8 mouse cellular contexts compared by ENCODE assay signal in the genomic region with DNA sequence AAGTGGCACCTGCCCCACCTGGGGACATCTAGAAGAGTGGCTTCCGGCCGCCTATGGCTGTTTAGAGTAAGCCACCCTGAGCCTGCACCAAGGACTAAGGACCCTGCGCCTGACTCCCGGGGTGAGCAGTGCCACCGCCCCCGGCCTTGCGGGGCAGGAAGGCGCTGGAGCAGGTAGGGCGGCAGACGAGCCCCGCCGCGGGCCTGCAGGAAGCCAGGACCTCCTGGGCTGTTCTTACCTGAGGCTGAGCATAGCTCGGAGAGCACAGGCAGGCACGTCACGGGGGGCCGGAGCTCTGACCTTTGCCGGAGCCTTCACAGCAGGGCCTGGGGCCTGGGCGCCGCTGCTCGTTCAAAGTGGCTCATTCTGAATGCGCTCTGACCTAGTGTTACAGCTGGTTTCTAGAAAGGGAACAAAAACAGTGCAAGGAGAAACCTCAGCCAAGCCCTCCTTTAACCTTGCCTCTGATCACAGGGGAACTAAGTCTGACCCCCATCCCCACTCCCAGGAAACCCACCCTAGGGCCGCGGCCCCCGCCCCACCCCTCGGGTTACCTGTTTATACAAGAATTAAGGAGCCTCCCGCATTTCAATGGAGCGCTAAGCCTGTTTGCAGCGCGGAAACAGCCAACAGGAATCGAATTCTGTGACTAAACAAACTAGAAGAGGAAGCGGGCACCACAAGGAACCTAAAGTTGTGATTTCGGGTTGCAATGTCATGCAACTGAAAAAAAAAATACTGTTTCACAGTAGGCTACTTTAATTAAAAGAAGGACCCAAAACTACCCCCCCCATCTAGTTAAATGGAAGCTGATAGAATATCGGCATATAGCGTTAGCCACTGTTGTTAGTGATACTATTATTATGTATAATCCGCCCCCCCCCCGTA. TPM values are rescaled to one million over a fixed set of nuclear protein-coding genes. Genes with fewer than 3 reads are reported as not detected.
DNase-seq lines count a peak whose midpoint lies in the region; ATAC-seq lines count a peak whose summit lies in the region.

No protein-coding gene starts in this region.

- no peak overlapping the region for H3K27ac ChIP-seq in heart, embryonic 14.5 days (replicated peaks in 1 of 2; ENCODE audit: control insufficient read depth in 1 of 2, insufficient read depth in 1 of 2, low read depth in 2 of 2, low read length in 2 of 2)
- peak overlapping the region; percentile 98 for H3K27ac ChIP-seq in kidney, embryonic 16.5 days (ENCODE audit: low read length)
- H3K27ac ChIP-seq in macrophage = peak overlapping the region; percentile 95

- H3K79me2 ChIP-seq in macrophage (ENCODE audit: inconsistent target) = peaks cover 46% of the 10 kb centered on the region

- peak overlapping the region; percentile 92 for H3K4me2 ChIP-seq in heart, embryonic 14.5 days (ENCODE audit: low read length)
- H3K4me2 ChIP-seq in kidney, embryonic 16.5 days (replicated peaks; ENCODE audit: low read depth, low read length) = peak overlapping the region; percentile 92

- no peaks in the 10 kb centered on the region for H3K9me3 ChIP-seq in heart, embryonic 14.5 days (ENCODE audit: control insufficient read depth, low read length)
- no peaks in the 10 kb centered on the region for H3K9me3 ChIP-seq in kidney, embryonic 16.5 days (ENCODE audit: low read length)

- H3K4me1 ChIP-seq in heart, embryonic 14.5 days (ENCODE audit: control insufficient read depth in 2 of 2, insufficient read depth in 2 of 2, low read length in 2 of 2) = peaks cover 0 to 11% of the 10 kb centered on the region in 2 experiments; a peak in 2 of 4 replicates
- peaks cover 33% of the 10 kb centered on the region for H3K4me1 ChIP-seq in kidney, embryonic 16.5 days (ENCODE audit: insufficient read depth, low read length)

- no peaks in the 10 kb centered on the region for H3K36me3 ChIP-seq in heart, embryonic 14.5 days (ENCODE audit: control insufficient read depth, insufficient read depth, low read length)
- H3K36me3 ChIP-seq in kidney, embryonic 16.5 days (ENCODE audit: insufficient read depth, low read length) = no peaks in the 10 kb centered on the region
- no peaks in the 10 kb centered on the region for H3K36me3 ChIP-seq in macrophage (ENCODE audit: inconsistent target)

- 18% methylated on average over 37 of the region's 37 CpGs for WGBS in heart, embryonic 14.5 days
- WGBS in kidney, embryonic 16.5 days = 11% methylated on average over 37 of the region's 37 CpGs
- 1% methylated on average over 37 of the region's 37 CpGs for WGBS in macrophage (ENCODE audit: missing documents)

- peak; percentile 73 to 91 for DNase-seq in adrenal gland, adult (ENCODE audit: inconsistent age in 2 of 2, low spot score in 1 of 2)
- DNase-seq in adrenal gland, postnatal 4 days (ENCODE audit: low spot score in 2 of 2) = no peak
- peak; percentile 7 to 11 for DNase-seq in cerebellum, postnatal 14 days
- peak; percentile 19 for DNase-seq in spleen, adult 12 weeks (ENCODE audit: low spot score)
- DNase-seq in layer of hippocampus, postnatal 36 days = no peak

- peak overlapping the region; percentile 67 for H3K9ac ChIP-seq in heart, embryonic 14.5 days (ENCODE audit: low read length)
- peak overlapping the region; percentile 81 for H3K9ac ChIP-seq in kidney, embryonic 16.5 days (replicated peaks; ENCODE audit: low read length)

- H3K4me3 ChIP-seq in heart, embryonic 14.5 days (ENCODE audit: control insufficient read depth in 1 of 2, insufficient read depth in 1 of 2, low read depth in 1 of 2, low read length in 2 of 2) = peak overlapping the region; percentile 52 to 54
- peak overlapping the region; percentile 63 for H3K4me3 ChIP-seq in kidney, embryonic 16.5 days (ENCODE audit: low read length)
- H3K4me3 ChIP-seq in macrophage (ENCODE audit: inconsistent target) = peak overlapping the region; percentile 91

- H3K27me3 ChIP-seq in heart, embryonic 14.5 days (ENCODE audit: control insufficient read depth, insufficient read depth, low read length) = peaks cover 25% of the 10 kb centered on the region
- H3K27me3 ChIP-seq in kidney, embryonic 16.5 days (ENCODE audit: insufficient read depth, low read length) = peaks cover 6% of the 10 kb centered on the region; the same call in 1 of the 2 replicates

- ATAC-seq in heart, embryonic 14.5 days (ENCODE audit: insufficient number of reproducible peaks, insufficient read depth, low FRiP score, low read depth) = peak; percentile 46
- ATAC-seq in kidney, embryonic 16.5 days (ENCODE audit: low FRiP score, low TSS enrichment) = peak; percentile 88

RNA-seq across cellular contexts. Expression of gene Rbm47, which starts 21.4 kb away (rescaled TPM):
- 10 to 100 TPM; 63.2 to 73.3 TPM for total RNA-seq in adrenal gland, postnatal 4 days (2021)
- 1.6 and 1.8 TPM in 2 replicates for polyA plus RNA-seq in heart, embryonic 14.5 days (2014; fragmentation: Nextera tagmentation; extraction: Ambion mirVana)
- 75.0 and 85.6 TPM in 2 replicates for polyA plus RNA-seq in kidney, embryonic 16.5 days (2015; fragmentation: Nextera tagmentation; extraction: Ambion mirVana)
- total RNA-seq in macrophage (2018; cell fraction: chromatin; rRNA removed) = 100 to 1,000 TPM; 212 to 432 (median 310) TPM
- total RNA-seq in macrophage (2018; cell fraction: cytosol; rRNA removed) = 100 to 1,000 TPM in 10 of 26 experiments, 10 to 100 TPM in 16; 76.7 to 169 (median 96.4) TPM
- total RNA-seq in macrophage (2018; cell fraction: nucleus; rRNA removed) = 100 to 1,000 TPM; 195 to 431 (median 259) TPM
- polyA plus RNA-seq in macrophage (2018) = 35.3 to 62.0 TPM (median 41.0 TPM) in 3 replicates
- 1 to 10 TPM; 1.8 TPM for total RNA-seq in layer of hippocampus, postnatal 36 days (2021)

Comparison
In these comparisons a context has a peak if more than half of its experiments do, and no peak if none do; other contexts are left out.
1. DNase-seq: peak in adrenal gland, adult (2 of 2), cerebellum, postnatal 14 days (2 of 2) and spleen, adult 12 weeks (single experiment); none in adrenal gland, postnatal 4 days (0 of 2) and layer of hippocampus, postnatal 36 days (0 of 2).
2. H3K27ac ChIP-seq: peak in kidney, embryonic 16.5 days (single experiment) and macrophage (single experiment); none in heart, embryonic 14.5 days (0 of 2).
3. RNA of gene Rbm47, which starts 21.4 kb away (polyA plus RNA-seq): 75.0 to 85.6 TPM in kidney, embryonic 16.5 days and 35.3 to 62.0 TPM in macrophage; 1.6 to 1.8 TPM in heart, embryonic 14.5 days; every median in the first group is over 10 times any median in the second.
4. Peak in every context shown above with its lines, with median percentiles within 50 percentile points of each other: H3K4me3 ChIP-seq.